Mouse (Mus musculus) embryo, embryonic 10 days (tissue): ENCODE results near the gene Ptprm.
A peak's percentile ranks its signal among the peaks of the same experiment; 100 is the strongest.
"Not testable (repeated sequence)": the region's sequence is repeated elsewhere in the genome, so short reads cannot be mapped to it uniquely, and the experiment has no call there.

Experiments
- DNase-seq: peaks from one replicate; pipeline ENCODE4 v3.0.0-alpha.2; 2015; ENCODE audit warnings: low spot score

Gene Ptprm

DNA sequence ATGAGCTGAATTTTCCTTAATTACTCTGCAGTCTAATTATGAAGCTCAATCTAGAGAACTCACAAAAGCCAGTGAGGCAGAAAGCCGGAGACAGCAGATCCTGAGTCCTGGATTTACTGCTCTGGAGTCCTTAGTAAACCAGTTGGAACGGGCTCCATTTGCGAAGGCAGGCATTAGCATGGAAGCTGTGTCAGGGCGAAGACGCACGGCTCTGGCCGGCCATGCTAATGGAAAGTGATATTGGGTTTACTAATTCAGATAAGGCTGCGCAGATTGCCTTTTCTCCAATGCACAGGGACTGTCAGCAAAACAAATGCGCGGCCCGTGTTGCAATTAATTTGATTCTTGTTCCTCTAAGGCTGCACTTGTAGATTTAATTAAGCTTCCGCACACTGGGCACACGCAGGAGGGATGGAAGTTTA, 484.7 kb downstream of the Ptprm start:
- DNase-seq, result no peak

DNA sequence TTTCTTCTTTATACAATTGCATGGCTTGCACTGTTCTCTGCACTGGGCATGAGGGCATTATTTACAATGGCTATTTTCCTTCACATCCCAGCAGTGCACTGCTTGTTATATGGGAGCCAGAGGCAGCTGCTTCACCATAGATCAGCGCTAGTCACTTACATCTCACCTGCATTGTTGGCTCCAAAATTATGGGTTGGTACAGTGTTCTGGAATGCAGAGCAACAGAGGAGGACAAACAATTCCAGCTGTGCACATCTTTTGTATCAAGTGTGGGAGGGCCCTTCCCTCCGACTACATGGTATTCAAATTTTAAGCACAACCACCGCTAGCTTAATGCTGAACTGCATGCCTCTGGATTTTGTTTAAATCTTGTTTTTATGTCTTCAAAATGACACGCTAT, 489.8 kb downstream of the Ptprm start:
- DNase-seq, result no peak

- DNase-seq, result no peak
These were observed 492.7 kb downstream of the Ptprm start for GRCm38 (mm10) chr17:66861557-66861956.

DNA sequence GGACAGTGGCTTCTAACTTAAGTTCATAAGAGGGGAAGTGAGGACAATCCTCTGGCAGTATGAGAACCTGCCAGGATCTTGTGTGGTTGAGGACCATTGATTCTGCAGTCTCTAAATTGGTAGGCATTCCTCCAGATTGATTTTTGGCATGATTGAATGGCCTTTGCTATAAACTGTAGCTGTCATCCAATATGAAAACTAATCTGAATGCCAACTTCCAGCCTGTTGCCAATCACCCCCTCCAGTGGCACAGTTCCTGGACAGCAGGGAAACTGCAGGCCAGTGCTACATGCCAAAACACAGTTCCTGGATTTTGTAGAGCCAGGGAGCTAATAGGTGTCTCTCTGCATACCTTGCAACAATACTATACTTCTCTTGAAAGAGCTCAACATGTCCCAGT, 495.5 kb downstream of the Ptprm start:
- no peak for DNase-seq

DNA sequence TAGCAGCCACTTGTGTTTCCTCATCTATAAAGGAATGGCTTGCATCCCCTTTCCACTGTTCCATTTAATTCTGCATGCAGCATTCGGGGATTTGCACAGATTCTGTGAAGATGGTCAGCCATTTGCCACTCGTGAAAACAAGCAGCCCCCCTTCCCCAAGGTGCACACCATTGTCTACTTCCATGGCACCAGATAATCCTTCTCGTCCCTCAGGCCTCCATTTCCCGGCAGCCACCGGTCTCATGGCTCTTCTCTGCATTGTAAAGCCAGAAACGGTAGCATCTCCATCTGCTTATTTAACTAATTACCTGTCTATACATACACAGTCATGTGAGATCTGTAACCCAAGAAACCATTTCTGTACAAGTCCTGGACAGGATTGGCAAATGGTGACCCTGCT, 501.8 kb downstream of the Ptprm start:
- DNase-seq, result no peak

DNA sequence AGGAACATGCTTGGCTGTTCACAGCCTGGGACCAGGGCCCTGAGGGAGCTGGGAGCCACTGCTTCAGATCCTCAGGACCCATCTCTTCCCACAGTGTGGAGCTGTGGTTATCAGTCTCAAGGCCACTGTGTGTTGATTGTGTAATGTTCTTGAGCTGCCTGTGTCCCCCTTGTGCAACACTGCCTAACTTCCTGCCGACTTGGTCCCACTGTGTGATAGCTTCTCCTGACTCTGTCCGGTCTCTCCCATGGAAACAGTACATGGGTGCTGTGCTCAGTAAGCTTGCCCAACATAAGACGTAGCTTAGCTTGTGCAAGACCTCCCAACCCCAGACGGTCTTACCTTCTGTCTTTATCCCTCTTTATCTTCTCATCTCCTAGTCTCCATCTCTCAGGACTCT, 507.2 kb downstream of the Ptprm start:
- not testable (repeated sequence) for DNase-seq

DNA sequence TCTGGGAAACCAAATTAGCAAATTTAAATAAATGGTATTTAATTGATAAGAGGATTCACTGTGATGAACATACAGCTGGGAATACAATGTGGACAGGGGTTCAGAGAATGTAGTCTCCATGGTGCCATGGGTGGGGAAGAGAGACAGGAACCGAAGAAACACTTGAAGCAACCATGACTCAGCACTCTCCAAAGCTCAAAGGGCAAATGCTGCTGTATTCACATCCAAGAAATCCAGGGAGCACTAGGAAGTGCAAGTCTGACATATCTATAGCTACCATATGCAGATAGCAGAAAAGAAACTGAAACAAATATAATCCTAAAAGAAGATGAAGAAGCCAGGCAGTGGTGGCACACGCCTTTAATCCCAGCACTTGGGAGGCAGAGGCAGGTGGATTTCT, 531.9 kb downstream of the Ptprm start:
- DNase-seq, result no peak

DNA sequence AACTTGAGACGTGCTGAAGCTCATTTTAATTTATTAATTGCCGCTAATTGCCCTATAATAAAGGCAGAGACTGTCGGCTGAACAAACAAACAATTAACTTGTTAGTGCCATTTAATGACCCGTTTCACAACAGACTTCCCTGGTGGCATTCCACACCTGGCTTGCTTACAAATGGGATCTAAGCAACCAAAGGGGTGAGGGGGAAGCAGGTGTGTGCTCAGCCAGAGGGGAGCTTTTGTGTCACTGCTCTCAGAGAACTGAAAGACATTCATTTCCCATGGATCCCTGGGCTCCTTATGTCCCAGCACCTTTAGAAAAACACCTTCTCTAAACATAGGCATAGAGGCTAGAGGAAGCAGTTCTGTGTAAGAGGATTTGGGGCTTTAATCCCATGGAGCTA, 536.9 kb downstream of the Ptprm start:
- no peak for DNase-seq

- DNase-seq, result peak; percentile 52
These were observed 538.3 kb downstream of the Ptprm start for GRCm38 (mm10) chr17:66815921-66816320.

GRCm38 (mm10) chr17:66813786-66814185, 540.5 kb downstream of the Ptprm start:
- DNase-seq, result no peak

- no peak for DNase-seq
These were observed 540.9 kb downstream of the Ptprm start for GRCm38 (mm10) chr17:66813346-66813745.

DNA sequence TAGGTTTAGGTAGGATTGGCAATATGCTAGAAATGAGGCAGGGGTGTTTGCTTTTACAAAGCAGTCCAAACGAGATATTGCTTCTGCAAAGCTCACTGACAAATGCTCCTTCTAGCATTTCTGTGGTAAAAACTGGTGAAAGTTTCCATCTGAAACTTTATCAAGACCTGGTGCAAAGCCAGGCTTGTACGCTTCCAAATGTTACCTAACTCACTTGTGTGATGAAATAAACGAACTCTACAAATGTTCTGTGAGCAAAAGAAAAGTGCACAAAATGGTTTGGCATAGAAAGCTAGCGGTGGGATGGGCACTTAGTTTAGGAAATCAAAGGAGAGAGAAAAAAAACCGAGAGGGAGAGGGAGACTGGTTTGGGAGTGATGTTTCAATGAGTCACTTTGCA, 544.5 kb downstream of the Ptprm start:
- no peak for DNase-seq

DNA sequence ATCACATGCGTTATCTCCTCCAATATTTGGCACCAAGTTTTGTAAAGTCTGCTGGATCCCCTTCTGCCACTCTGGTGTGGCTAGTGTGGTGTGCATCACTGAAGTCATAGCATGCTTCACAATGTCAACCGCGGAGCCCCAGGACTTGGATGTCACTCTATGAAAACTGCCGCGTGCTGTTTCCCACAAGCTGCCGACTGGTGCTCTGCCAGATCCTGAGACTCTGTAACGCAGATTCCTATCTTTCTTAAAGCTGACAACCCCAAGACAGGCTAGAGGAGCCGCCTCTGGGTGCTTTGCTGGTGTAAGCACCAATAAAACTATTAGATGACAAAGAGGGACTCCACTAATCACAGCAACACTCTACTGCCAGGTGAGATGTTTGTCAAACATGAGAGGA, 546.1 kb downstream of the Ptprm start:
- no peak for DNase-seq

DNA sequence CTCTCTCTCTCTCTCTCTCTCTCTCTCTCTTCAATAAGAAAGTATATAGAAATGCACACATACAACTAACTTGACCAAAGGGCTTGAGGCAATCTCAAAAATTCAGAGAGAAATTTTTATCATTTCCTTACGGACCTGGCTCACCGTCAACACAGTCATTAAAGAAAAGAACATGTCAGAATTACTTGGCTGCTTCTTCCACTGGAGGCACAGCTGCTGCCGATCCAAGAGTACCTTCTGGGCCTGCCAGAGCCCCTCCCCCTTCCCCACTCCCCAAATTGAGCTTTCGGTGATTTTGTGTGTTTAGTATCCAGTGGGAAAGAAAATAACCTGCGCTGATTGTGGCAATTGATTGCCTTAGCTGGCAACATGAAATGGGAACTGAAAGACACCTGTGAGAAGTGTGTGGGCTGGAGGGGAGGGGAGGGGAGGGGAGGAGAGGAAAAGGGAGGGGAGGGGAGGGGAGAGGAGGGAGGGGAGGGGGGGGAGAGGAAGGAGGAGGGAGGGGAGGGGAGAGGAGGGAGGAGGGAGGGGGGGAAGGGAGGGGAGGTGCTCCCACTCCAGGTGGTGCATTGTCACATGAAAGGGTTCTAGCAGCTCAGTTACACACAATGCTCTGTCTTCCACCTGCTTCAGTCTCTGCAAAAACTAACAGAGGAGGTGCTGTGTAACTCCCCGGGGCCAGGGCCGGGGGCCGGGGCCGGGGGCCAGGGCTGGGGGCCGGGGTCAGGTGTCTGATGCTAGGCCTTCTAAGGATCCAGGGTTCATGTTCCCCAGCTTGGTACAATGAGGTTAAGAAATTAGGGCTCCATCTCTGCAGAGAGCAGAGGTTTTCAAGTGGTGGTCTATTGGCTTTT, 552.2 kb downstream of the Ptprm start:
- no peak for DNase-seq

DNA sequence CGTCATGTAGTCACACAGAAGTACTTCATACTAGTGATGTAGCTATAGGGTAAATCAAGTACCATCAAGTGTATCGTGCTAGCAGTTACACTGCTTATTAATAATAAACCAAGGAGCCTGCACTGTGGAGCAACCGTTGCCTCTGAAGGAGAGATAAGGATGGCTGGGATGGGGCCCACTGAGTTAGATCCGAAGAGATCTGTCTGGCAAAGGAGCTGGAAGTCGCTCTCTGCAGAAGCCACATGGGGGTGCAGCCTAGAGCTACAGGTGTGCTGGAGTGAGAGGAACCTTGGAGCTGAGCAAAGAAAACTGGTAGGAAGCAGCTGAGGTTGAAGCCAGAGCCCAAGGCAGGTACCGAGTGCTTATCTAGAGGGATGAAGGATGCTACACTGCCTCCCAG, 554.0 kb downstream of the Ptprm start:
- no peak for DNase-seq

DNA sequence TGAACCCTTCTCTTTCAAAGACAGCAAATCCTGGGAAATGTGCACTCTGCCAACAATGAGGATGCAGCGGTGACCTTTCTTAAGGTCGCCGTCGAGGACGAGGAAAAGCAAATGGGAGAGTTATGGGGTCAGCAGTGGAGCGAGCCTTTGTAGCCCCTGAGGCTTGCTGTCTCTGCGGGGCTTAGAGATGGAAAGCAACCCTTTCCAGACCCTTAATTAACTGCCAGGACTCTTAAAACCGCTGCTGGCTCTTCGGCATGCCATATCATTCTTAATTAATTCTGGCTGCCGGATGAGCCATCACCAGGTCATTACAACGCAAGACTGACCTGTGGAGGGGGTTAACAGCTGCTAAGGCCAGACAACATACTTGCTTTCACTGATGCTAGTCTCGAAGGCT, 568.1 kb downstream of the Ptprm start:
- DNase-seq, result peak; percentile 52

DNA sequence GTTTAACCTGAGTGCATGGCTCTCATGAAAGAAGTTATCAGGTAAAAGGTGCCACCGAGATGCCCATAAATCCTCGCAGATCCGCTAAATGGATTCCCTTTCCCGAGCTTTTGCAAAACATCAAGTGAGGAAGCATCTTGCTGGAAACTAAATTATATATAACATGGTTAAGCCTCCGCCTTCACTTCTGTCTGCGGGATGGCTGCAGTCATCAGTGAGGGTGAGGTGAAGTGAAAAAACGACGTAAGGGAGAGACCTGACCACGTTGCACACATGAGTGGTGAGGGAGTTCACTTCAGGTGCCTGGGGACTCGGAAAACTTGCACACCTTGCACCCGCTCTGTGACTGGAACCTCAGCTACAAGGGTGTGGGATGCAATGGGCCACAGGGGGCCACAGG, 568.7 kb downstream of the Ptprm start:
- no peak for DNase-seq

- DNase-seq, result no peak
These were observed 570.7 kb downstream of the Ptprm start for GRCm38 (mm10) chr17:66783601-66784000.

DNA sequence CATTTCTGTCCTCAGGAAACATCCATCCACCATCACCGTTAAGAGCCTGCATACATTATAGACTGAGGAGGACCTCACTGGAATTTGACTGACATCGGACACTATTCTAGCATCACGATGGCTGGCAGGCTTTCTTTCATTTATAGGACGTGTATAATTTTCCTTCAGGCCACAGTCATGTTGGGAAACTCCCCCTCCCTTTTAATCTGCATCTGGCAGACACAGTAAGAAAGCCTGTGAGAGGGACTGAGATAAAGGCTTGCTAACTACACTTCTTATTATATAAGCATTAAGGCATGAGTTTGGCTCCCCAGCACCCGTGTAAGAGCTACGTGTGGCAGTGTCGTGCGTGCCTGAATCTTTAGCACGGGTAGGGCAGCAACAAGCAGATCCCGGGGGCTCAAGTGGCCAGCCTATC, 571.2 kb downstream of the Ptprm start:
- DNase-seq, result no peak

DNA sequence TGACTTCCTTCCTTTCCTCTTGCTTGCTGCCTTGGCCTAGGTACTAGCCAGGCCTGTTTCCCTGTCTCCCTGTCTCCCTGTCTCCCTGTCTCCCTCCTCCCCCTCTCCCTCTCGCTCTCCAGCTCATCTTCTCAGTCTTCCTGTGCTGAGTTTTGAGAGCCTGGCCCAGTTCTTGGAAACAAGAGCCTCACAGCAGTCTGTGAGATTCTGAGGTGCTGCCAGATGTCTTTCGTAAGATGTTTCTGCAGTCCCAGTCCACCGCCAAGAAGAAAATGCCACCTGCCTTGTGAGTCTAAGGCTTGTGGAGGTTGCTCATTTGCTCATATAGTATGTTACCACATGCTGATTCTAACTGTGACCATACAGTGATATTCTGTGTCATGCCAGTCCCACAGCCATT, 572.3 kb downstream of the Ptprm start:
- DNase-seq, result no peak

DNA sequence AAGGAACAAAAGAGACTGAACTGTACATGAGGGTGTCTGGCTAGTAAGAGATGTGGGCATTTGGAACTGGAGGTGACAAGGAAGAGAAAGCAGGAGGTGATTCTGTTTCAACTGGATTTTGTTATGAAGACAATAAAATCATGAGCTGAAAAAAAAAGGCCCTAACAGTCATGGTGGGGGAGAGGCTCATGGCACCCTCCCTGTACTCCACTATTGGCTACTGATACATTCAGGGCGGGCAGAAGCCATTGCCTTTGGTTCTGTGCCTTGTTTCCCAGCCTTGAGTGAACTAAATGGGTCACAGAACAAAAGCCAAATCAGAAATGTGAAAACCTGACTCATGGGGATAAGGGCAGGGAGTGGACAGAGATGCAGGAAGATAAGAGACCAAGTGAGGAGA, 575.2 kb downstream of the Ptprm start:
- no peak for DNase-seq

DNA sequence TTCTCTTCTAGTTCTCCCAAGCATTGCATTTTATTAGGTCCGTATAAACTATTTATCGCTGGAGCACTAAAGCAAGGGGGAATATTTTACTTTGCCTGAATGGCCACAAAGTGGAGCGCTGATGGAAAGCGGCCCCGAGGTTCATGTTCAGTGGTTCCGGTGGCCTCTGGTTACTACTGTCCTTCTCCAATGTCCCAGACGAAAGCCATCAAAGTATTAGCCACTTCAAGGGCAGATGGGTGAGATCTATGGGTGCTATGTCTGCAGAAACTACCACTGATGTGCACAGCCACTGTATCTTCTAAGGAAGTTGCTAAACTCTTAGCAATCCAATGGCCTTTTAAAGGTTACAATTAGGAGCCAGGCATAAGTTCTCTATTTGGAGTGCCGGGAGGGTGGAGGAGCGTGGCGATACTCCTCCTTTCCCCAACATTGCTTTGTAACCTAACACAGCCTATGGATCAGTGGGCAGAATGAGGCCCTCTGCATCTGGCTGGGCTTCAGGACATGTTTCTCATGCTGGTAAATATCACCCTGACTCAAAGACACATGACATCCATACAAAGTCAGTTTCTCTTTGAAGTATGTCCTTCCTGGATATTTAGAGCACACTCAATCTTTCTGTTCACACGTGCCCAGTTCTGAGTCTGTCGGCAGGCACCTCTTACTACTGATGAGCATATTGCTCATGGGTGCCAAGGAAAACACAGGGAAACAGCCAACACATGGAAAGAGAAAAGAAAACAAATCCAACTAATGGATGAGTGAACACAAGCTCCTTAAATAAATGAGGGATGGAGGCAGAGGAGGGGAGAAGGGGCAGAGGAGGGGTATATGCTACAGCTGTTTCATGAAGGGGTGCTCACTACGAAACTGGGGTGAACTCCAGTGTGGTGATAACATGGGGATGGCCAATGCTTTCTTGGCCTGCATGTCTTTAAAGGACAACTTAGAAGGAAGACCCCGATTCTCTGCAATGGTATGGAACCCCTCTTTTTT, 584.6 kb downstream of the Ptprm start:
- DNase-seq, result no peak

GRCm38 (mm10) chr17:66768689-66769275, 585.5 kb downstream of the Ptprm start:
- no peak for DNase-seq
